Comparison of ENCODE assay signal across 1 mouse cellular context in genomic region chr14:20340149-20340548, GRCm38 (mm10).
TF ChIP-seq lines count a peak whose summit lies in the region.

No protein-coding gene starts in this region.

TF ChIP-seq in CH12.LX, 34 proteins besides CTCF, POLR2A, EP300 and RAD21:
- TF ChIP-seq PAX5 (IDR thresholded peaks at IDR 0.05; ENCODE audit: low read length) (no peak), ZMIZ1 (IDR thresholded peaks at IDR 0.05; ENCODE audit: low read depth, low read length) (no peak), ZKSCAN1 (IDR thresholded peaks at IDR 0.05; ENCODE audit: borderline replicate concordance, low read depth, low read length) (no peak), MAZ (IDR thresholded peaks at IDR 0.05; ENCODE audit: low read depth, low read length) (no peak), TCF12 (IDR thresholded peaks at IDR 0.05; ENCODE audit: low read depth, low read length) (no peak), CHD1 (IDR thresholded peaks at IDR 0.05; ENCODE audit: low read depth, low read length) (no peak), ETS1 (conservative IDR thresholded peaks at IDR 0.05; ENCODE audit: low read depth, low read length) (no peak), GABPA (IDR thresholded peaks at IDR 0.05; ENCODE audit: insufficient replicate concordance, low read depth, low read length) (no peak), UBTF (IDR thresholded peaks at IDR 0.05; ENCODE audit: low read depth, low read length) (no peak), NRF1 (IDR thresholded peaks at IDR 0.05; ENCODE audit: low read depth, low read length) (no peak), ZNF384 (IDR thresholded peaks at IDR 0.05; ENCODE audit: low read depth, low read length) (no peak), SMC3 (IDR thresholded peaks at IDR 0.05; ENCODE audit: low read depth, low read length) (no peak), MAX (IDR thresholded peaks at IDR 0.05; ENCODE audit: low read length) (no peak), ELF1 (IDR thresholded peaks at IDR 0.05; ENCODE audit: low read depth, low read length) (no peak), TBP (conservative IDR thresholded peaks at IDR 0.05; ENCODE audit: low read depth, low read length) (no peak), MXI1 (IDR thresholded peaks at IDR 0.05; ENCODE audit: low read depth, low read length) (no peak), ZC3H11A (IDR thresholded peaks at IDR 0.05; ENCODE audit: low read depth, low read length) (no peak), HCFC1 (IDR thresholded peaks at IDR 0.05; ENCODE audit: low read depth, low read length) (no peak), JUND (conservative IDR thresholded peaks at IDR 0.05; ENCODE audit: low read depth, low read length) (no peak)
